ENCODE assay signal across 8 mouse cellular contexts in genomic region chr8:83594167-83595049, GRCm38 (mm10). TPM values are rescaled to one million over a fixed set of nuclear protein-coding genes. Genes with fewer than 3 reads are reported as not detected.
A peak's percentile ranks its signal among the peaks of the same experiment; 100 is the strongest.
DNase-seq lines count a peak whose midpoint lies in the region; ATAC-seq and TF ChIP-seq lines count a peak whose summit lies in the region.

No protein-coding gene starts in this region.

- no peak for TF ChIP-seq CTCF in layer of hippocampus, adult 2 months (conservative IDR thresholded peaks at IDR 0.05)
- no peak for TF ChIP-seq CTCF in lung, embryonic 14.5 days (IDR thresholded peaks at IDR 0.05; ENCODE audit: low read depth)
- TF ChIP-seq CTCF in olfactory bulb, adult 2 months (IDR thresholded peaks at IDR 0.05; ENCODE audit: insufficient read depth, low read depth, low read length) = no peak
- 0 out of 2 replicates have a peak, but pooled peaks have one; percentile 33 for TF ChIP-seq CTCF in thymus, adult 2 months (IDR thresholded peaks at IDR 0.05; ENCODE audit: borderline replicate concordance, control insufficient read depth, extremely low read depth, insufficient read depth, low read length, poor library complexity)

- H3K9ac ChIP-seq in ES-E14 (ENCODE audit: insufficient read depth, low read depth, low read length, poor library complexity, severe bottlenecking) = peak overlapping the region; percentile 86
- H3K9ac ChIP-seq in forebrain, embryonic 15.5 days (replicated peaks) = peak overlapping the region; percentile 86
- peak overlapping the region; percentile 73 for H3K9ac ChIP-seq in lung, embryonic 14.5 days

- peak overlapping the region; percentile 77 to 78 for H3K4me3 ChIP-seq in ES-E14 (ENCODE audit: insufficient read depth in 1 of 2, low read depth in 1 of 2, low read length in 2 of 2, poor library complexity in 1 of 2, severe bottlenecking in 1 of 2)
- H3K4me3 ChIP-seq in forebrain, embryonic 15.5 days = peak overlapping the region; percentile 58
- H3K4me3 ChIP-seq in layer of hippocampus, adult 2 months = peak overlapping the region; percentile 87
- peak overlapping the region; percentile 70 for H3K4me3 ChIP-seq in lung, embryonic 14.5 days (ENCODE audit: low read depth, low read length)
- H3K4me3 ChIP-seq in olfactory bulb, adult 2 months (ENCODE audit: insufficient read depth, low read depth, low read length) = peak overlapping the region; percentile 73
- peak overlapping the region; percentile 62 for H3K4me3 ChIP-seq in thymus, adult 2 months (ENCODE audit: control insufficient read depth, insufficient read depth, low read length)

- H3K27ac ChIP-seq in ES-E14 (ENCODE audit: insufficient read depth, low read depth, low read length, poor library complexity, severe bottlenecking) = no peak overlapping the region; the same call in 1 of the 2 replicates
- H3K27ac ChIP-seq in forebrain, embryonic 15.5 days (replicated peaks) = peak overlapping the region; percentile 93
- H3K27ac ChIP-seq in layer of hippocampus, adult 2 months = peak overlapping the region; percentile 98
- peak overlapping the region; percentile 92 for H3K27ac ChIP-seq in lung, embryonic 14.5 days (ENCODE audit: low read depth)
- peak overlapping the region; percentile 93 for H3K27ac ChIP-seq in olfactory bulb, adult 2 months (ENCODE audit: insufficient read depth, low read depth, low read length)
- peak overlapping the region; percentile 75 for H3K27ac ChIP-seq in thymus, adult 2 months (ENCODE audit: control insufficient read depth, insufficient read depth, low read length)

- peak; percentile 98 for DNase-seq in ES-E14 (ENCODE audit: low read depth, low spot score)
- DNase-seq in cerebellum, adult 11-12 months = peak; percentile 99
- peak; percentile 90 to 92 for DNase-seq in heart, postnatal 36 days
- peak; percentile 95 to 97 for DNase-seq in layer of hippocampus, adult 2 months (ENCODE audit: low spot score in 2 of 2)
- DNase-seq in lung, embryonic 14.5 days = peak; percentile 99
- DNase-seq in thymus, adult 2 months = peak; percentile 96

- H3K9me3 ChIP-seq in ES-E14 (ENCODE audit: control insufficient read depth, insufficient read depth, low read depth, low read length) = no peaks in the 10 kb centered on the region
- no peaks in the 10 kb centered on the region for H3K9me3 ChIP-seq in forebrain, embryonic 15.5 days
- no peaks in the 10 kb centered on the region for H3K9me3 ChIP-seq in lung, embryonic 14.5 days (ENCODE audit: low read depth, low read length)

- H3K36me3 ChIP-seq in ES-E14 (ENCODE audit: control insufficient read depth, insufficient read depth, low read length, poor library complexity, severe bottlenecking) = peaks cover 3% of the 10 kb centered on the region; the same call in 1 of the 2 replicates
- 0 out of 2 replicates have a peak, but pooled peaks cover 4% of the 10 kb centered on the region for H3K36me3 ChIP-seq in forebrain, embryonic 15.5 days
- H3K36me3 ChIP-seq in lung, embryonic 14.5 days (ENCODE audit: insufficient read depth) = peaks cover 9% of the 10 kb centered on the region
- no peaks in the 10 kb centered on the region for H3K36me3 ChIP-seq in thymus, adult 2 months (ENCODE audit: control insufficient read depth, insufficient read depth, low read length)

- ATAC-seq in forebrain, embryonic 15.5 days (replicated peaks) = peak; percentile 98
- ATAC-seq in lung, embryonic 14.5 days (ENCODE audit: insufficient read depth) = peak; percentile 99

- WGBS in forebrain, embryonic 15.5 days = under 1% methylated on average over 43 of the region's 43 CpGs
- under 1% methylated on average over 43 of the region's 43 CpGs for WGBS in lung, embryonic 14.5 days
- under 1% methylated on average over 43 of the region's 43 CpGs for WGBS in olfactory bulb, adult 2 months
- WGBS in thymus, adult 2 months = under 1% methylated on average over 43 of the region's 43 CpGs

- no peaks in the 10 kb centered on the region for H3K27me3 ChIP-seq in forebrain, embryonic 15.5 days
- H3K27me3 ChIP-seq in lung, embryonic 14.5 days (ENCODE audit: insufficient read depth, low read length) = no peaks in the 10 kb centered on the region
- no peaks in the 10 kb centered on the region for H3K27me3 ChIP-seq in thymus, adult 2 months (ENCODE audit: control insufficient read depth, insufficient read depth, low read length)

- peaks cover 2 to 8% of the 10 kb centered on the region in 2 experiments; a peak in 3 of 4 replicates for H3K4me1 ChIP-seq in ES-E14 (ENCODE audit: control insufficient read depth in 2 of 2, insufficient read depth in 2 of 2, low read length in 2 of 2, poor library complexity in 1 of 2)
- H3K4me1 ChIP-seq in forebrain, embryonic 15.5 days = peaks cover 38% of the 10 kb centered on the region
- H3K4me1 ChIP-seq in lung, embryonic 14.5 days (ENCODE audit: insufficient read depth) = no peaks in the 10 kb centered on the region; the same call in 1 of the 2 replicates
- peaks cover 13% of the 10 kb centered on the region for H3K4me1 ChIP-seq in olfactory bulb, adult 2 months (ENCODE audit: control insufficient read depth, insufficient read depth, low read length)
- H3K4me1 ChIP-seq in thymus, adult 2 months (replicated peaks; ENCODE audit: control insufficient read depth, insufficient read depth, low read length) = peaks cover 8% of the 10 kb centered on the region

- peak; percentile 98 for TF ChIP-seq POLR2A in olfactory bulb, adult 2 months (IDR thresholded peaks at IDR 0.05; ENCODE audit: insufficient read depth, low read depth, low read length)
- peak; percentile 86 for TF ChIP-seq POLR2A in thymus, adult 2 months (IDR thresholded peaks at IDR 0.05; ENCODE audit: control insufficient read depth, extremely low read depth, insufficient read depth, low read length, poor library complexity)

- intact Hi-C loops in heart, postnatal 36 days (cut with DNase I) = loop anchor here (10.0 kb wide), 1 partner anchor 150 kb away; no protein-coding TSS in a partner anchor

- H3K4me2 ChIP-seq in forebrain, embryonic 15.5 days (replicated peaks) = peak overlapping the region; percentile 62
- peak overlapping the region; percentile 88 for H3K4me2 ChIP-seq in lung, embryonic 14.5 days

- in situ Hi-C loops in ES-E14 (cut with MboI; ENCODE audit: low sequenced_read_pairs in 2 of 2, unreplicated experiment in 2 of 2) = no loop called here

TF ChIP-seq in ES-E14, 5 proteins besides CTCF, POLR2A, EP300 and RAD21:
- TF ChIP-seq ZC3H11A (IDR thresholded peaks at IDR 0.05; ENCODE audit: borderline replicate concordance, low read depth, low read length) (no peak), CHD2 (IDR thresholded peaks at IDR 0.05; ENCODE audit: low read depth, low read length) (no peak), MAFK (IDR thresholded peaks at IDR 0.05; ENCODE audit: insufficient read depth, low read depth, low read length) (no peak), HCFC1 (IDR thresholded peaks at IDR 0.05; ENCODE audit: borderline replicate concordance, insufficient read depth, low read length) (no peak), ZNF384 (IDR thresholded peaks at IDR 0.05; ENCODE audit: low read depth, low read length) (no peak)
TF ChIP-seq in ES-E14: peak in this region for 0.

RNA-seq across cellular contexts. Expression of gene Tecr, which starts 13.4 kb away (rescaled TPM):
- 246 and 386 TPM in 2 replicates for total RNA-seq in ES-E14 (2012; rRNA removed)
- polyA plus RNA-seq in forebrain, embryonic 15.5 days (2015; fragmentation: Nextera tagmentation; extraction: Ambion mirVana) = 683 and 712 TPM in 2 replicates
- 100 to 1,000 TPM; 431 to 554 TPM for total RNA-seq in heart, postnatal 36 days (2021)
- 100 to 1,000 TPM; 503 to 542 TPM for total RNA-seq in layer of hippocampus, adult 2 months (2021)
- 531 and 570 TPM in 2 replicates for polyA plus RNA-seq in lung, embryonic 14.5 days (2014; fragmentation: Nextera tagmentation; extraction: Ambion mirVana)
- not detected in 2 replicates for polyA plus RNA-seq in olfactory bulb, adult 2 months (2012; ENCODE audit: insufficient read depth, insufficient read length, low replicate concordance, missing spikeins)
- 577 and 705 TPM in 2 replicates for polyA plus RNA-seq in thymus, adult 2 months (2012; rRNA removed)

RNA-seq across cellular contexts. Expression of gene Dnajb1, which starts 13.6 kb away (rescaled TPM):
- total RNA-seq in ES-E14 (2012; rRNA removed) = 22.9 and 30.1 TPM in 2 replicates
- 59.8 and 63.0 TPM in 2 replicates for polyA plus RNA-seq in forebrain, embryonic 15.5 days (2015; fragmentation: Nextera tagmentation; extraction: Ambion mirVana)
- 10 to 100 TPM; 10.7 to 16.0 TPM for total RNA-seq in heart, postnatal 36 days (2021)
- total RNA-seq in layer of hippocampus, adult 2 months (2021) = 10 to 100 TPM; 36.5 to 37.6 TPM
- polyA plus RNA-seq in lung, embryonic 14.5 days (2014; fragmentation: Nextera tagmentation; extraction: Ambion mirVana) = 54.9 and 61.3 TPM in 2 replicates
- not detected in 2 replicates for polyA plus RNA-seq in olfactory bulb, adult 2 months (2012; ENCODE audit: insufficient read depth, insufficient read length, low replicate concordance, missing spikeins)
- 87.1 and 91.0 TPM in 2 replicates for polyA plus RNA-seq in thymus, adult 2 months (2012; rRNA removed)

RNA-seq across cellular contexts. Expression of gene Ndufb7, which starts 27.9 kb away (rescaled TPM):
- 236 and 275 TPM in 2 replicates for total RNA-seq in ES-E14 (2012; rRNA removed)
- 327 and 356 TPM in 2 replicates for polyA plus RNA-seq in forebrain, embryonic 15.5 days (2015; fragmentation: Nextera tagmentation; extraction: Ambion mirVana)
- 100 to 1,000 TPM; 712 to 745 TPM for total RNA-seq in heart, postnatal 36 days (2021)
- 100 to 1,000 TPM; 154 to 156 TPM for total RNA-seq in layer of hippocampus, adult 2 months (2021)
- 361 and 362 TPM in 2 replicates for polyA plus RNA-seq in lung, embryonic 14.5 days (2014; fragmentation: Nextera tagmentation; extraction: Ambion mirVana)
- polyA plus RNA-seq in olfactory bulb, adult 2 months (2012; ENCODE audit: insufficient read depth, insufficient read length, low replicate concordance, missing spikeins) = not detected in 2 replicates
- polyA plus RNA-seq in thymus, adult 2 months (2012; rRNA removed) = 412 and 498 TPM in 2 replicates

RNA-seq across cellular contexts. Expression of gene Gipc1, which starts 58.1 kb away (rescaled TPM):
- 73.2 and 73.7 TPM in 2 replicates for total RNA-seq in ES-E14 (2012; rRNA removed)
- polyA plus RNA-seq in forebrain, embryonic 15.5 days (2015; fragmentation: Nextera tagmentation; extraction: Ambion mirVana) = 161 and 168 TPM in 2 replicates
- 10 to 100 TPM; 25.2 to 28.3 TPM for total RNA-seq in heart, postnatal 36 days (2021)
- 10 to 100 TPM; 52.8 to 55.4 TPM for total RNA-seq in layer of hippocampus, adult 2 months (2021)
- polyA plus RNA-seq in lung, embryonic 14.5 days (2014; fragmentation: Nextera tagmentation; extraction: Ambion mirVana) = 170 and 175 TPM in 2 replicates
- not detected in 2 replicates for polyA plus RNA-seq in olfactory bulb, adult 2 months (2012; ENCODE audit: insufficient read depth, insufficient read length, low replicate concordance, missing spikeins)
- 50.2 and 58.6 TPM in 2 replicates for polyA plus RNA-seq in thymus, adult 2 months (2012; rRNA removed)

RNA-seq across cellular contexts. Expression of gene Olfr370, which starts 58.8 kb away (rescaled TPM):
- total RNA-seq in ES-E14 (2012; rRNA removed) = not detected in 2 replicates
- polyA plus RNA-seq in forebrain, embryonic 15.5 days (2015; fragmentation: Nextera tagmentation; extraction: Ambion mirVana) = 0.06 and 0.08 TPM in 2 replicates
- not detected for total RNA-seq in heart, postnatal 36 days (2021)
- not detected for total RNA-seq in layer of hippocampus, adult 2 months (2021)
- not detected in 2 replicates for polyA plus RNA-seq in lung, embryonic 14.5 days (2014; fragmentation: Nextera tagmentation; extraction: Ambion mirVana)
- polyA plus RNA-seq in olfactory bulb, adult 2 months (2012; ENCODE audit: insufficient read depth, insufficient read length, low replicate concordance, missing spikeins) = not detected in 2 replicates
- not detected in 2 replicates for polyA plus RNA-seq in thymus, adult 2 months (2012; rRNA removed)

Comparison
In these comparisons a context has a peak if more than half of its experiments do, and no peak if none do; other contexts are left out.
1. RNA of gene Ndufb7, which starts 27.9 kb away (polyA plus RNA-seq): 412 to 498 TPM in thymus, adult 2 months, 361 to 362 TPM in lung, embryonic 14.5 days and 327 to 356 TPM in forebrain, embryonic 15.5 days; not detected in olfactory bulb, adult 2 months; every median in the first group is over 100 times any median in the second.
2. Peak in every context shown above with its lines, with median percentiles within 50 percentile points of each other: DNase-seq, H3K4me3 ChIP-seq and H3K9ac ChIP-seq.